In genomic region chr16:52222896-52223295, GRCm38 (mm10) we compare ENCODE assay signal across 17 mouse cellular contexts.
"Had no signal": no experiment of that assay in that cellular context is flagged by ENCODE, and none has a peak within 500 bp of the region (broad histone marks: within the 10 kb centered on the region; RNA-seq: fewer than 3 reads in every experiment).

No protein-coding gene starts in this region.

- H3K4me1 ChIP-seq: megakaryocyte, embryonic 14.5 days; midbrain, embryonic 13.5 days; midbrain, embryonic 15.5 days; neural tube, embryonic 13.5 days; neural tube, embryonic 15.5 days; stomach, embryonic 15.5 days had no signal

- H3K4me3 ChIP-seq: megakaryocyte, embryonic 14.5 days; midbrain, embryonic 13.5 days; midbrain, embryonic 15.5 days; neural tube, embryonic 13.5 days; neural tube, embryonic 15.5 days; stomach, embryonic 15.5 days had no signal

- ATAC-seq: midbrain, embryonic 13.5 days; midbrain, embryonic 15.5 days had no signal

- H3K27ac ChIP-seq: midbrain, embryonic 13.5 days; midbrain, embryonic 15.5 days; neural tube, embryonic 13.5 days; neural tube, embryonic 15.5 days; stomach, embryonic 15.5 days; stomach, postnatal 0 days had no signal

- DNase-seq: lung, adult 18-20 months; lung, embryonic 14.5 days; lung, postnatal 10 days; lung, postnatal 4 days; retina, postnatal 1 day; right cerebral cortex, adult 18-20 months; right cerebral cortex, postnatal 14 days; thymus, adult 2 months; thymus, postnatal 25 days; thymus, postnatal 4 days had no signal

- H3K27me3 ChIP-seq: megakaryocyte, embryonic 14.5 days; midbrain, embryonic 13.5 days; midbrain, embryonic 15.5 days; neural tube, embryonic 13.5 days; neural tube, embryonic 15.5 days; stomach, embryonic 15.5 days had no signal
